Mouse (Mus musculus) kidney, postnatal 0 days (tissue): ENCODE data around the gene Popdc2. TPM values are rescaled to one million over a fixed set of nuclear protein-coding genes. Genes with fewer than 3 reads are reported as not detected.

Experiments
- ATAC-seq: fragments of 200-750 bp; cut with Nextera tagmentation; replicated peaks from 2 replicates; pipeline ENCODE4 v1.8.0; 2017; ENCODE audit warnings: low read depth, moderate number of reproducible peaks, moderate TSS enrichment, moderate library complexity; ENCODE audit not compliant: low FRiP score
- DNase-seq: peaks from one replicate; pipeline ENCODE4 v3.0.0-alpha.2; 2016; ENCODE audit warnings: low spot score
- H3K27ac ChIP-seq: fragments of 300-500 bp; sonication (generic); 2 replicates; pipeline ENCODE4 v1.5.1; 2014; ENCODE audit warnings: mild to moderate bottlenecking
- H3K27me3 ChIP-seq: fragments of 300-500 bp; sonication (generic); 2 replicates; pipeline ENCODE4 v1.6.1; 2014; ENCODE audit warnings: low read length, mixed read lengths; ENCODE audit not compliant: insufficient read depth
- H3K36me3 ChIP-seq: fragments of 300-500 bp; sonication (generic); 2 replicates; pipeline ENCODE4 v1.6.1; 2014; ENCODE audit warnings: low read length, mixed read lengths; ENCODE audit not compliant: insufficient read depth
- H3K4me1 ChIP-seq: fragments of 300-500 bp; sonication (generic); replicated peaks from 2 replicates; pipeline ENCODE4 v1.6.1; 2014; ENCODE audit warnings: antibody characterized with exemption, low read length, mixed read lengths; ENCODE audit not compliant: insufficient read depth
- H3K4me2 ChIP-seq: fragments of 300-500 bp; sonication (generic); 2 replicates; pipeline ENCODE4 v1.6.1; 2014; ENCODE audit warnings: mild to moderate bottlenecking, low read length, moderate library complexity, mixed read lengths
- H3K4me3 ChIP-seq: fragments of 300-500 bp; sonication (generic); replicated peaks from 2 replicates; pipeline ENCODE4 v1.5.1; 2014; ENCODE audit warnings: low read depth, low read length
- H3K9ac ChIP-seq: fragments of 300-500 bp; sonication (generic); 2 replicates; pipeline ENCODE4 v1.6.1; 2014; ENCODE audit warnings: low read depth, low read length
- H3K9me3 ChIP-seq: fragments of 300-500 bp; sonication (generic); replicated peaks from 2 replicates; pipeline ENCODE4 v1.6.1; 2016; ENCODE audit warnings: low read length, inconsistent platforms, mixed read lengths
- CTCF ChIP-seq: IDR thresholded peaks from 2 replicates; pipeline ENCODE4 v1.5.1; 2016; ENCODE audit warnings: antibody characterized with exemption, low read depth, mild to moderate bottlenecking, moderate library complexity
- WGBS: fragments of 180-500 bp; shearing (Covaris S2); extraction: QIAGEN DNeasy Blood & Tissue Kit; methylation state at CpG from one replicate; pipeline ENCODE4 v1.1.7; 2014; 5-methylcytosine and 5-hydroxymethylcytosine counted together
- polyA plus RNA-seq: library from polyadenylated mRNA; unstranded; fragments of >200 nt; fragmentation: Nextera tagmentation; extraction: Ambion mirVana; gene quantifications from 2 replicates; pipeline ENCODE4 v1.2.1, GENCODE M21; 2015

Popdc2 gene
- polyA plus RNA-seq, 1 experiment from 2014 or later, result 0.55 TPM

DNA sequence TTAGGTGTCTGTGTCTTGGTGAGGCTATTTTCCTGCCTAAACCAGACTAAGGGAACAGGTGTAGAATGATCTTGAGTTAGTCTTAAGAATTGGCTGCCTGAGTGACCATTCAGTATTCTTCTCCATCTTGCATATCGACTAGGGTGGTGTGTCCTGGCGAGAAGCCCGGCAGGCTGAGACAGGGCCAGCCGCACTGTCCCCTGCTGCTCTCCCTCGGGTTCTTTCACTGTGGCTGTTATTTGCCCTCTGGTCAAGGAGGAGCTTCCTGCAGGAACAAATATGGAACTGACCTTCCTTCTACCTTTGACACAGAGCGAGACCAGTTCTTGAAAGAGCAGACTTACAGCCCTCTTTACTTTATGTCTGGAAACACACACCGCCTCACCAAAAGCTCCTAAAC, 10.0 kb upstream of the Popdc2 start:
- H3K9ac ChIP-seq, result no peak overlapping the region
- peaks cover 30% of the 10 kb centered on the region; the same call in 1 of the 2 replicates for H3K36me3 ChIP-seq
- no peak for DNase-seq
- no peak for TF ChIP-seq CTCF
- peaks cover 6% of the 10 kb centered on the region; the same call in 1 of the 2 replicates for H3K4me1 ChIP-seq
- no peak overlapping the region for H3K4me3 ChIP-seq
- H3K9me3 ChIP-seq, result no peaks in the 10 kb centered on the region
- no peak overlapping the region for H3K4me2 ChIP-seq
- no peaks in the 10 kb centered on the region for H3K27me3 ChIP-seq
- no peak for ATAC-seq
- 80% methylated on average over 7 of the region's 7 CpGs for WGBS
- H3K27ac ChIP-seq, result no peak overlapping the region

DNA sequence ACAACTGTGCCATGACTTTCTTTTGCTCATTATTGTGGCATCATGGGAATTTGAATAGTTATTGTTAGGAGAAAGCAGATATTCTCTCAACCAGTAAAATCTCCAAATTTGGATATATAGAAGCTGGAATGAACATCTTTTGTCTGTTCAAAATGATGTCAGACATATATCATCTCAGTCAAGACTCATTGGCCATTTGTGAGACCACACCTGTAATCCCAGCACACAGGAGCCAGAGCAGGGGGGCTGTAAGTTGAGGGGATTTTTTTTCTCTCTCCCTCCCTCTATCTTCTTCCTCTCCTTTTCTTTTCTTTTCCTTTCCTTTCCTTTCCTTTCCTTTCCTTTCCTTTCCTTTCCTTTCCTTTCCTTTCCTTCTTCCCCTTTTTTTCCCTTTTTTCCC, 9.2 kb upstream of the Popdc2 start:
- ATAC-seq, result no peak
- no peaks in the 10 kb centered on the region for H3K9me3 ChIP-seq
- H3K4me3 ChIP-seq, result no peak overlapping the region
- H3K36me3 ChIP-seq, result peaks cover 30% of the 10 kb centered on the region; the same call in 1 of the 2 replicates
- no peak overlapping the region for H3K27ac ChIP-seq
- no peak overlapping the region for H3K9ac ChIP-seq
- H3K4me1 ChIP-seq, result peaks cover 2% of the 10 kb centered on the region; the same call in 1 of the 2 replicates
- TF ChIP-seq CTCF, result no peak
- DNase-seq, result no peak
- no peak overlapping the region for H3K4me2 ChIP-seq
- H3K27me3 ChIP-seq, result no peaks in the 10 kb centered on the region

- Histone ChIP-seq H3K4me3 (no peak overlapping the region), H3K27ac (no peak overlapping the region), H3K4me1 (no peaks in the 10 kb centered on the region), H3K4me2 (no peak overlapping the region), H3K27me3 (no peaks in the 10 kb centered on the region), H3K9me3 (no peaks in the 10 kb centered on the region), H3K9ac (no peak overlapping the region), H3K36me3 (peaks cover 30% of the 10 kb centered on the region; the same call in 1 of the 2 replicates)
- no peak for ATAC-seq
- 93% methylated on average over 2 of the region's 2 CpGs for WGBS
- no peak for DNase-seq
- TF ChIP-seq CTCF, result no peak
Measured at GRCm38 (mm10) chr16:38353642-38354041, 8.4 kb upstream of the Popdc2 start.

DNA sequence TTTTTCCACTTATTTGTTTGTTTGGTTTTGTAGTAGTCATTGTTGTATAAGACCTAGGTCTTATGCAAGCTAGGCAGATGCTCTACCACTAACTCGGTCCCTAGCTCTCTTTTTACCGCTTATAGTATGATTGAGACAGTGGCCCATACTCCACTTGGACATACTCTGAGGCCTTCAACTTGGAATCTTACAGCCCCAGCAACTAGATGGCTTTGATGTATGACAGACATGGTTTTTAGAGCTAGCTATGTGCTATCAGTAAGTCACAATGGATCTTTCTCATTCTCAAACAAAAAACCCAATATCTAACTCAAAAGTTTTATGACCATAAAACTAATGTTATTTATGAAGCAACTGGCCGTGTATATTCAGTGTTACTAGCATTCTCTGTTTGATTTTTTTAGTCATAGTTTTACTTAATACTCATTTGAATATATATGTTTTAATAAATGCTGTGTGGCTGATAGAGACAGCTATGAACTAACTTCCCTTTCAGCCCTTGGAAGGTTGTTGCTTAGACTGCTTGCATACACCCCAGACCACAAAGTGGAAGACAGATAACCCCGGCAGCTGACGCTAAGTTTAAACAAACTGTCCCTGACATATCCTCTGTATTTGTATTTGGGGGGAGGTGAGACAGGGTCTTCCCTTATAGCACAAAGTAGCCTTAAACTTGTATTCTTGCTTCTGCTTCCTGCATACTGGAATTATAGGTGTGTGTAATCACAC, 7.7 kb upstream of the Popdc2 start:
- Histone ChIP-seq H3K4me1 (no peaks in the 10 kb centered on the region), H3K4me3 (no peak overlapping the region), H3K4me2 (no peak overlapping the region), H3K27ac (no peak overlapping the region), H3K9ac (no peak overlapping the region), H3K27me3 (no peaks in the 10 kb centered on the region), H3K9me3 (no peaks in the 10 kb centered on the region), H3K36me3 (peaks cover 29% of the 10 kb centered on the region; the same call in 1 of the 2 replicates)
- no peak for ATAC-seq
- WGBS, result 89% methylated on average over 5 of the region's 5 CpGs
- TF ChIP-seq CTCF, result no peak
- no peak for DNase-seq

DNA sequence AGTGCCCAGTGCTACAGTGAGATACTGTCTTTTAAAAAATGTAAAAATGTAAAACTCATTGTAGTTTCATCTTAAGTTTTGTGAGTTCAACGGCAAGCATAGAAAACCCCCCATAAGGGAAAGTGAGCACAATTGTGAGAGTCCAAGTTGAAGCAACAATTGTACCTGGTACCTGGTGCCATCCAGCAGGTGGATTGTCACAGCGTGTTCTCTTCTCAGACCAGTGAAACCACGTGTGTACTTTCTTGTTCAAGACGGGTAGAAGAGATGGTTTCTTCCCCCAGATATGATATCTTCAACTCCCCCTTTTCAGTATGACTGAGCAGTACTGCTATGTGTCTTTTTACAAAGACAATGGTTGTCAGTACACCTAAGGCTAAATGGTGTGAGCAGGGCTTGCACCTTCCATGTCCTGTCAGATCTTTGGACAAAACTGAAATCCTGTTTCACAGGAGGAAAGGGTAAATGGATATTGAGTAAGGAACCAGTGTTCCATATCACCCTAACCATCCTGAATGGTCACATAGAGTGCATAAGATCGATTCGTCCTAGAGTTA, 3.7 kb upstream of the Popdc2 start:
- no peaks in the 10 kb centered on the region for H3K27me3 ChIP-seq
- 0 out of 2 replicates have a peak, but pooled peaks cover 9% of the 10 kb centered on the region for H3K36me3 ChIP-seq
- no peak for ATAC-seq
- H3K9me3 ChIP-seq, result no peaks in the 10 kb centered on the region
- no peak overlapping the region for H3K4me2 ChIP-seq
- DNase-seq, result no peak
- no peak overlapping the region for H3K9ac ChIP-seq
- H3K27ac ChIP-seq, result no peak overlapping the region
- no peak for TF ChIP-seq CTCF
- H3K4me1 ChIP-seq, result 0 out of 2 replicates have a peak, but pooled peaks cover 3% of the 10 kb centered on the region
- H3K4me3 ChIP-seq, result no peak overlapping the region
- 86% methylated on average over 6 of the region's 6 CpGs for WGBS

GRCm38 (mm10) chr16:38359241-38359640, 2.8 kb upstream of the Popdc2 start:
- 0 out of 2 replicates have a peak, but pooled peaks cover 6% of the 10 kb centered on the region for H3K36me3 ChIP-seq
- ATAC-seq (no peak), DNase-seq (no peak)
- 85% methylated on average over 2 of the region's 2 CpGs for WGBS
- H3K9ac ChIP-seq, result no peak overlapping the region
- H3K4me3 ChIP-seq, result no peak overlapping the region
- no peaks in the 10 kb centered on the region for H3K27me3 ChIP-seq
- H3K4me2 ChIP-seq, result no peak overlapping the region
- no peaks in the 10 kb centered on the region for H3K9me3 ChIP-seq
- TF ChIP-seq CTCF, result no peak
- H3K27ac ChIP-seq, result no peak overlapping the region
- 0 out of 2 replicates have a peak, but pooled peaks cover 3% of the 10 kb centered on the region for H3K4me1 ChIP-seq
